Mouse (Mus musculus) ES-E14 (cell line): Measurements from ENCODE around the gene Hspa1l.

Experiments used
- CHD2 ChIP-seq: IDR thresholded peaks from 2 replicates; pipeline ENCODE4 v1.6.1; 2014; ENCODE audit warnings: mild to moderate bottlenecking, low read depth, low read length, inconsistent platforms
- HCFC1 ChIP-seq: IDR thresholded peaks from 2 replicates; pipeline ENCODE4 v1.6.1; 2012; ENCODE audit warnings: low read length, inconsistent platforms, borderline replicate concordance; ENCODE audit not compliant: insufficient read depth
- MAFK ChIP-seq: IDR thresholded peaks from 2 replicates; pipeline ENCODE4 v1.6.1; 2014; ENCODE audit warnings: mild to moderate bottlenecking, low read depth, low read length, inconsistent platforms; ENCODE audit not compliant: insufficient read depth
- ZC3H11A ChIP-seq: IDR thresholded peaks from 2 replicates; pipeline ENCODE4 v1.6.1; 2012; ENCODE audit warnings: low read depth, mild to moderate bottlenecking, inconsistent platforms, low read length, borderline replicate concordance

GRCm38 (mm10) chr17:35019894-35020293 lies 47.4 kb downstream of the Hspa1l start:
- TF ChIP-seq ZC3H11A (no peak), HCFC1 (no peak), CHD2 (no peak), MAFK (no peak)
